Mouse (Mus musculus) ES-Bruce4 (cell line): ENCODE measurements around the gene Yars. TPM values are rescaled to one million over a fixed set of nuclear protein-coding genes. Genes with fewer than 3 reads are reported as not detected.

ENCODE experiments used
- H3K27ac ChIP-seq: 2 replicates; pipeline ENCODE4 v1.5.1; 2012; ENCODE audit warnings: low read length, inconsistent platforms; ENCODE audit not compliant: insufficient read depth
- H3K27me3 ChIP-seq: 2 replicates; pipeline ENCODE4 v1.6.1; 2012; ENCODE audit warnings: mild to moderate bottlenecking, low read length, inconsistent platforms; ENCODE audit not compliant: control insufficient read depth, poor library complexity, insufficient read depth, severe bottlenecking
- H3K36me3 ChIP-seq: 2 replicates; pipeline ENCODE4 v1.6.1; 2012; ENCODE audit warnings: inconsistent platforms, mild to moderate bottlenecking, low read length, moderate library complexity; ENCODE audit not compliant: control insufficient read depth, poor library complexity, insufficient read depth, severe bottlenecking
- H3K4me1 ChIP-seq: one replicate; pipeline ENCODE4 v1.8.1; 2011; ENCODE audit warnings: low read length; ENCODE audit not compliant: control insufficient read depth, insufficient read depth
- H3K4me3 ChIP-seq: 2 replicates; pipeline ENCODE4 v1.5.1; 2011; ENCODE audit warnings: low read depth, mild to moderate bottlenecking, low read length
- H3K9ac ChIP-seq: 2 replicates; pipeline ENCODE4 v1.6.1; 2012; ENCODE audit warnings: low read depth, mild to moderate bottlenecking, inconsistent platforms; ENCODE audit not compliant: poor library complexity, severe bottlenecking
- H3K9me3 ChIP-seq: replicated peaks from 2 replicates; pipeline ENCODE4 v1.6.1; 2012; ENCODE audit warnings: mild to moderate bottlenecking, low read length, inconsistent platforms; ENCODE audit not compliant: control insufficient read depth, poor library complexity, insufficient read depth, severe bottlenecking
- CTCF ChIP-seq: IDR thresholded peaks from one replicate; pipeline ENCODE4 v1.8.1; 2011; ENCODE audit warnings: low read depth, low read length
- EP300 ChIP-seq: IDR thresholded peaks from 2 replicates; pipeline ENCODE4 v1.6.1; 2011; ENCODE audit warnings: low read depth, low read length; ENCODE audit not compliant: insufficient read depth
- POLR2A ChIP-seq: IDR thresholded peaks from one replicate; pipeline ENCODE4 v1.8.1; 2011; ENCODE audit warnings: low read length; ENCODE audit not compliant: insufficient read depth
- polyA plus RNA-seq: library from polyadenylated mRNA; stranded (reverse); fragments of >200 nt; gene quantifications from 2 replicates; pipeline ENCODE4 v1.2.4, GENCODE M21; 2011; ENCODE audit warnings: low read depth; ENCODE audit not compliant: missing spikeins, insufficient read depth, insufficient read length

Yars gene
- polyA plus RNA-seq, 1 experiment, result 99.8 TPM

GRCm38 (mm10) chr4:129249288-129249687, 59.7 kb downstream of the Yars start:
- H3K9ac ChIP-seq, result no peak overlapping the region
- no peaks in the 10 kb centered on the region for H3K27me3 ChIP-seq
- no peak overlapping the region for H3K4me3 ChIP-seq
- H3K4me1 ChIP-seq, result peaks cover 10% of the 10 kb centered on the region
- H3K9me3 ChIP-seq, result no peaks in the 10 kb centered on the region
- H3K27ac ChIP-seq, result no peak overlapping the region
- TF ChIP-seq EP300 (no peak), POLR2A (no peak), CTCF (no peak)
- no peaks in the 10 kb centered on the region for H3K36me3 ChIP-seq

GRCm38 (mm10) chr4:129250759-129251481, 61.4 kb downstream of the Yars start:
- H3K4me1 ChIP-seq, result peaks cover 10% of the 10 kb centered on the region
- TF ChIP-seq CTCF (no peak), EP300 (no peak), POLR2A (no peak)
- no peaks in the 10 kb centered on the region for H3K9me3 ChIP-seq
- H3K36me3 ChIP-seq, result no peaks in the 10 kb centered on the region
- no peak overlapping the region for H3K27ac ChIP-seq
- H3K4me3 ChIP-seq, result peak overlapping the region; percentile 13
- H3K9ac ChIP-seq, result no peak overlapping the region
- H3K27me3 ChIP-seq, result no peaks in the 10 kb centered on the region

GRCm38 (mm10) chr4:129251482-129252125, 62.0 kb downstream of the Yars start:
- Histone ChIP-seq H3K36me3 (no peaks in the 10 kb centered on the region), H3K9ac (no peak overlapping the region), H3K27ac (no peak overlapping the region), H3K9me3 (no peaks in the 10 kb centered on the region), H3K4me1 (peaks cover 8% of the 10 kb centered on the region), H3K27me3 (no peaks in the 10 kb centered on the region), H3K4me3 (peak overlapping the region; percentile 13)
- TF ChIP-seq CTCF (no peak), EP300 (no peak), POLR2A (no peak)

- Histone ChIP-seq H3K4me3 (no peak overlapping the region), H3K36me3 (no peaks in the 10 kb centered on the region), H3K27ac (no peak overlapping the region), H3K9ac (no peak overlapping the region), H3K27me3 (no peaks in the 10 kb centered on the region), H3K4me1 (peaks cover 5% of the 10 kb centered on the region), H3K9me3 (no peaks in the 10 kb centered on the region)
- no peak for TF ChIP-seq POLR2A
Measured at GRCm38 (mm10) chr4:129252492-129252891, 62.9 kb downstream of the Yars start.

- Histone ChIP-seq H3K4me3 (no peak overlapping the region), H3K36me3 (no peaks in the 10 kb centered on the region), H3K27ac (no peak overlapping the region), H3K9me3 (no peaks in the 10 kb centered on the region), H3K27me3 (no peaks in the 10 kb centered on the region), H3K4me1 (no peaks in the 10 kb centered on the region), H3K9ac (no peak overlapping the region)
- TF ChIP-seq POLR2A, result no peak
- no peak for TF ChIP-seq CTCF
- no peak for TF ChIP-seq EP300
Measured at GRCm38 (mm10) chr4:129254571-129254970, 65.0 kb downstream of the Yars start.
